9 mouse cellular contexts compared by ENCODE assay signal in genomic region chr7:132656548-132656947, GRCm38 (mm10). TPM values are rescaled to one million over a fixed set of nuclear protein-coding genes. Genes with fewer than 3 reads are reported as not detected.
DNase-seq lines count a peak whose midpoint lies in the region; ATAC-seq lines count a peak whose summit lies in the region.
"Had no signal": no experiment of that assay in that cellular context is flagged by ENCODE, and none has a peak within 500 bp of the region (broad histone marks: within the 10 kb centered on the region; RNA-seq: fewer than 3 reads in every experiment).

No protein-coding gene starts in this region.

- ATAC-seq in CD4-positive, CD25-positive, alpha-beta regulatory T cell, adult 4 months, result peak; percentile 65
- no peak for ATAC-seq in heart, embryonic 14.5 days (ENCODE audit: insufficient number of reproducible peaks, insufficient read depth, low FRiP score, low read depth)
- ATAC-seq in liver, embryonic 12.5 days, result peak; percentile 25

- 9% methylated on average over 3 of the region's 3 CpGs for WGBS in heart, embryonic 14.5 days
- 1% methylated on average over 3 of the region's 3 CpGs for WGBS in liver, embryonic 12.5 days (ENCODE audit: insufficient replicate concordance)

- no peaks in the 10 kb centered on the region for H3K9me3 ChIP-seq in heart, embryonic 14.5 days (ENCODE audit: control insufficient read depth, low read length)
- H3K9me3 ChIP-seq in liver, embryonic 12.5 days (replicated peaks), result no peaks in the 10 kb centered on the region

- H3K36me3 ChIP-seq in heart, embryonic 14.5 days (ENCODE audit: control insufficient read depth, insufficient read depth, low read length), result no peaks in the 10 kb centered on the region
- no peaks in the 10 kb centered on the region for H3K36me3 ChIP-seq in liver, embryonic 12.5 days
- H3K36me3 ChIP-seq in splenic B cell, adult 2 months (ENCODE audit: control insufficient read depth, insufficient read depth, low read length, poor library complexity, severe bottlenecking), result no peaks in the 10 kb centered on the region

- H3K9ac ChIP-seq in heart, embryonic 14.5 days (ENCODE audit: low read length), result peak overlapping the region; percentile 47; the same call in 1 of the 2 replicates
- 0 out of 2 replicates have a peak overlapping the region, but pooled peaks have one; percentile 33 for H3K9ac ChIP-seq in liver, embryonic 12.5 days

- peak overlapping the region; percentile 83 for H3K27ac ChIP-seq in brown adipose tissue, adult 24 weeks (replicated peaks; ENCODE audit: low read depth, low read length)
- peak overlapping the region; percentile 6 to 53; a peak in 2 of 4 replicates for H3K27ac ChIP-seq in heart, embryonic 14.5 days (replicated peaks in 1 of 2; ENCODE audit: control insufficient read depth in 1 of 2, insufficient read depth in 1 of 2, low read depth in 2 of 2, low read length in 2 of 2)
- 0 out of 2 replicates have a peak overlapping the region, but pooled peaks have one; percentile 13 for H3K27ac ChIP-seq in liver, embryonic 12.5 days

- peaks cover 42% of the 10 kb centered on the region for H3K4me1 ChIP-seq in brown adipose tissue, adult 24 weeks (ENCODE audit: control insufficient read depth, insufficient read depth, insufficient read length, low read length)
- peaks cover 32 to 52% of the 10 kb centered on the region in 2 experiments for H3K4me1 ChIP-seq in heart, embryonic 14.5 days (ENCODE audit: control insufficient read depth in 2 of 2, insufficient read depth in 2 of 2, low read length in 2 of 2)
- peaks cover 24% of the 10 kb centered on the region for H3K4me1 ChIP-seq in liver, embryonic 12.5 days

- peak; percentile 71 for DNase-seq in fibroblast of lung, adult 2 months (ENCODE audit: low read depth)
- DNase-seq in kidney, postnatal 10 days, result peak; percentile 98
- peak; percentile 90 for DNase-seq in naive thymus-derived CD4-positive, alpha-beta T cell, adult 2 months (ENCODE audit: low read depth)
- DNase-seq in splenic B cell, adult 2 months (ENCODE audit: low read depth, low spot score), result peak; percentile 88

- H3K27me3 ChIP-seq in heart, embryonic 14.5 days (ENCODE audit: control insufficient read depth, insufficient read depth, low read length), result no peaks in the 10 kb centered on the region
- H3K27me3 ChIP-seq in liver, embryonic 12.5 days (replicated peaks), result 0 out of 2 replicates have a peak, but pooled peaks cover 6% of the 10 kb centered on the region
- H3K27me3 ChIP-seq in splenic B cell, adult 2 months (ENCODE audit: control insufficient read depth, insufficient read depth, low read length, poor library complexity, severe bottlenecking), result no peaks in the 10 kb centered on the region

- no peak overlapping the region for H3K4me3 ChIP-seq in brown adipose tissue, adult 24 weeks (ENCODE audit: insufficient read depth, low read depth, low read length)
- no peak overlapping the region for H3K4me3 ChIP-seq in heart, embryonic 14.5 days (ENCODE audit: control insufficient read depth in 1 of 2, insufficient read depth in 1 of 2, low read depth in 1 of 2, low read length in 2 of 2)
- no peak overlapping the region for H3K4me3 ChIP-seq in liver, embryonic 12.5 days
- H3K4me3 ChIP-seq: erythroblast, embryonic 14.5 days had no signal

- H3K4me2 ChIP-seq in heart, embryonic 14.5 days (ENCODE audit: low read length), result no peak overlapping the region
- peak overlapping the region; percentile 46 for H3K4me2 ChIP-seq in liver, embryonic 12.5 days

RNA-seq across cellular contexts. Expression of gene Lhpp, which starts 46.1 kb away (rescaled TPM):
- polyA plus RNA-seq in CD4-positive, CD25-positive, alpha-beta regulatory T cell, adult 4 months (2017; shearing (Covaris generic)), result 1 to 10 TPM; 4.0 to 5.0 TPM
- polyA plus RNA-seq in brown adipose tissue, adult 24 weeks (2012; ENCODE audit: insufficient read depth, insufficient read length, missing spikeins), result 11.1 and 13.9 TPM in 2 replicates
- 29.7 and 35.0 TPM in 2 replicates for polyA plus RNA-seq in heart, embryonic 14.5 days (2014; fragmentation: Nextera tagmentation; extraction: Ambion mirVana)
- 8.9 and 9.2 TPM in 2 replicates for polyA plus RNA-seq in liver, embryonic 12.5 days (2016; fragmentation: Nextera tagmentation; extraction: Ambion mirVana)

RNA-seq across cellular contexts. Expression of gene Nkx1-2, which starts 57.1 kb away (rescaled TPM):
- polyA plus RNA-seq in CD4-positive, CD25-positive, alpha-beta regulatory T cell, adult 4 months (2017; shearing (Covaris generic)), result not detected
- polyA plus RNA-seq in brown adipose tissue, adult 24 weeks (2012; ENCODE audit: insufficient read depth, insufficient read length, missing spikeins), result not detected in 2 replicates
- polyA plus RNA-seq in heart, embryonic 14.5 days (2014; fragmentation: Nextera tagmentation; extraction: Ambion mirVana), result not detected in 2 replicates
- not detected in 2 replicates for polyA plus RNA-seq in liver, embryonic 12.5 days (2016; fragmentation: Nextera tagmentation; extraction: Ambion mirVana)
- polyA plus RNA-seq: erythroblast, embryonic 14.5 days had no signal

Comparison
In these comparisons a context has a peak if more than half of its experiments do, and no peak if none do; other contexts are left out.
1. H3K27ac ChIP-seq: peak in every context shown above with its lines; median percentile 83 in brown adipose tissue, adult 24 weeks; 30 in heart, embryonic 14.5 days; 13 in liver, embryonic 12.5 days.